Mouse (Mus musculus) hindbrain, embryonic 12.5 days (tissue): Measurements from ENCODE around the gene Mettl15. TPM values are rescaled to one million over a fixed set of nuclear protein-coding genes. Genes with fewer than 3 reads are reported as not detected.
A peak's percentile ranks its signal among the peaks of the same experiment; 100 is the strongest.

Experiments
- ATAC-seq: fragments of 200-750 bp; cut with Nextera tagmentation; 2 replicates; pipeline ENCODE4 v1.8.0; 2017; ENCODE audit warnings: moderate TSS enrichment; ENCODE audit not compliant: low FRiP score
- H3K27ac ChIP-seq: fragments of 300-500 bp; sonication (generic); 2 replicates; pipeline ENCODE4 v1.5.1; 2016; ENCODE audit warnings: mild to moderate bottlenecking
- H3K27me3 ChIP-seq: fragments of 300-500 bp; sonication (generic); 2 replicates; pipeline ENCODE4 v1.6.1; 2016; ENCODE audit warnings: mild to moderate bottlenecking
- H3K36me3 ChIP-seq: fragments of 300-500 bp; sonication (generic); 2 replicates; pipeline ENCODE4 v1.6.1; 2016; ENCODE audit warnings: mild to moderate bottlenecking
- H3K4me1 ChIP-seq: fragments of 300-500 bp; sonication (generic); 2 replicates; pipeline ENCODE4 v1.6.1; 2016
- H3K4me2 ChIP-seq: fragments of 300-500 bp; sonication (generic); replicated peaks from 2 replicates; pipeline ENCODE4 v1.6.1; 2016; ENCODE audit warnings: mild to moderate bottlenecking
- H3K4me3 ChIP-seq: fragments of 300-500 bp; sonication (generic); 2 replicates; pipeline ENCODE4 v1.5.1; 2016; ENCODE audit warnings: mild to moderate bottlenecking
- H3K9ac ChIP-seq: fragments of 300-500 bp; sonication (generic); 2 replicates; pipeline ENCODE4 v1.6.1; 2016; ENCODE audit warnings: mild to moderate bottlenecking, moderate library complexity
- H3K9me3 ChIP-seq: fragments of 300-500 bp; sonication (generic); replicated peaks from 2 replicates; pipeline ENCODE4 v1.6.1; 2016; ENCODE audit warnings: mild to moderate bottlenecking
- WGBS: fragments of 180-500 bp; shearing (Covaris S2); methylation state at CpG from one replicate; pipeline ENCODE4 v1.1.7; 2016; 5-methylcytosine and 5-hydroxymethylcytosine counted together
- polyA plus RNA-seq: library from polyadenylated mRNA; unstranded; fragments of >200 nt; fragmentation: Nextera tagmentation; extraction: Ambion mirVana; gene quantifications from 2 replicates; pipeline ENCODE4 v1.2.1, GENCODE M21; 2016

Mettl15 gene
- polyA plus RNA-seq: 10.1 and 12.0 TPM in 2 replicates

DNA sequence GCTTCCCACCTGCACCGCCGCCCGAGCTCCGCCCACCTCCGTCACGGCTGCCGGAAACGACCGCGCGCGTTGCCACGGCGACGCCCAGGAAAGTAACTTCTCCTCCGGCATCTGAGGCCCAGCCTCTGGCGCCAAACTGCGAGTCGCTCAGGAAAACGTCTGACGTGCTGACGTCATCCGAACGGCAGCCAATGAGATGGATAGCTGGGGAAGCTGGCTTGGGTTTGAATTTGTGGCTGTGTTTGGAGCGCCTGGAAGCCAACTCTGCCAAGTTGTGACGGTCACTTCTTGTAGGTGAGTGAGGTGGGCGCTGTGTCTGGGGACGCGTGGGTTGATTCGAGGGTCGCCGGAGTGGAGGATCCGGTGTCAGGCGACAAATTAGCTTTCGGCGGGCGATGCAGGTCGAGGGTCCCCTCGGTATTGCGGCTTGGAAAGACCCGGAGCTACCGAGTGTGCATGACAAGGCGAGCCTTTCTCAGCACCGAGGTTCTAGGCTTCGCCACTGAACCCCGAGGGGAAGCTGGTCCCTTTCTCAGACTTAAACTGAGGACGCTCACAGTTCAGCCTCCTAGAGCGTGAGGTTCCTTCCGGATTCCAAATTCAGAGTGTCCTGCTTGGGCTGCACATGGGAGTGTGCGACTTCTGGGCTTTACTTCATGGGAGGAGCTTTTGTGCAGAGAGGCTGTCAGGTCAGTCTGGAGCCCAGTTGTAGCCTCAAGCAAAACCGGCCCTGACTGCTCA is at the start of gene Mettl15, which contains the start of gene Kif18a:
Gene Mettl15, minus strand, starts transcription at position 149 of the 741 bp plus-strand sequence.
Gene Kif18a, plus strand, starts transcription at position 139 of the 741 bp plus-strand sequence.
- ATAC-seq: peak; percentile 98
- peak within 1 kb of the TSS; percentile 61 for H3K9ac ChIP-seq
- no peaks in the 10 kb centered on the region for H3K27me3 ChIP-seq
- no peaks in the 10 kb centered on the region for H3K36me3 ChIP-seq
- H3K4me3 ChIP-seq: peak within 1 kb of the TSS; percentile 66
- H3K27ac ChIP-seq: peak within 1 kb of the TSS; percentile 67
- H3K9me3 ChIP-seq: no peaks in the 10 kb centered on the region
- under 1% methylated on average over 51 of the region's 51 CpGs for WGBS
- peaks cover 11% of the 10 kb centered on the region; the same call in 1 of the 2 replicates for H3K4me1 ChIP-seq
- H3K4me2 ChIP-seq: peak within 1 kb of the TSS; percentile 83

DNA sequence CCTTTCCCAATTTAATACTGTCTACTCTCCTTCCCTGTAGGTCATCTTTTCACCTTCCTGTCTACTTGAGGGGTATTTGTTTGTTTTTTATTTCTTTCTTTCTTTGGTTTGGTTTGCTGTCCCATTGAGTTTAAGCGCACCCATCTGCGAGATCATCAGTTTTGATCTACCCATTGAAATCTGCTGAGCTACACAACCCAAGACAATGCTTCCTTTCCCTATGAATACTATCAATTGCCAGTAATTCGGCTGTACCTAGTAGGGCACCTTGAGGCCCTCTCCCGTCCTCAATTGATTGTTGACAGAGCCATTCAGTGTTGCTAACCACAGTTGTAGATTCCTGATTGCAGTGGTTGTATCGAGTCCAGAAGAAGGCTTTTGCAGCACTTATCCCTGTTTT is 30.8 kb upstream of the Mettl15 start:
- no peak for ATAC-seq
- Histone ChIP-seq H3K4me2 (no peak overlapping the region), H3K4me3 (no peak overlapping the region), H3K9me3 (no peaks in the 10 kb centered on the region), H3K9ac (no peak overlapping the region), H3K36me3 (peaks cover 14% of the 10 kb centered on the region), H3K27ac (no peak overlapping the region), H3K27me3 (no peaks in the 10 kb centered on the region), H3K4me1 (no peaks in the 10 kb centered on the region)
- 95% methylated on average over 5 of the region's 5 CpGs for WGBS

DNA sequence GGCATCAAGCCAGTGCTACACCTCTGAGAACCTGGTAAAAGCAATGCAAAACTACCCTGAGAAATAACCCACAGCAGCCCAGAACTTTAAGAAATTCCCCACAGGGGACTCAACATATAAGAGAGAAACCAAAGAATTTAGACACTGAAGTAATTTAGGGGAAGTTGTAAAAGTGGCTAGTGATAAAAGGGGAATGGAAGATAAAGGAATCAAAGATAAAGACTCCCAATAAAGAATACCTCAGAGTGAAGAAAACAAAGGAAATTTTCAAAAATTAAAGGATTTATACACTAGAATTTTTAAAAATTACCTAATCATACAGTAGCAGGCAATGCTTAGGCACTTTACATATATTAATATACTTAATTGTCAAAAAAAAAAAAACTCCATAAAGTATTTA is 23.1 kb upstream of the Mettl15 start:
- Histone ChIP-seq H3K27ac (no peak overlapping the region), H3K4me1 (no peaks in the 10 kb centered on the region), H3K9ac (no peak overlapping the region), H3K27me3 (no peaks in the 10 kb centered on the region), H3K4me3 (no peak overlapping the region), H3K9me3 (no peaks in the 10 kb centered on the region), H3K36me3 (peaks cover 4% of the 10 kb centered on the region), H3K4me2 (no peak overlapping the region)
- no peak for ATAC-seq

DNA sequence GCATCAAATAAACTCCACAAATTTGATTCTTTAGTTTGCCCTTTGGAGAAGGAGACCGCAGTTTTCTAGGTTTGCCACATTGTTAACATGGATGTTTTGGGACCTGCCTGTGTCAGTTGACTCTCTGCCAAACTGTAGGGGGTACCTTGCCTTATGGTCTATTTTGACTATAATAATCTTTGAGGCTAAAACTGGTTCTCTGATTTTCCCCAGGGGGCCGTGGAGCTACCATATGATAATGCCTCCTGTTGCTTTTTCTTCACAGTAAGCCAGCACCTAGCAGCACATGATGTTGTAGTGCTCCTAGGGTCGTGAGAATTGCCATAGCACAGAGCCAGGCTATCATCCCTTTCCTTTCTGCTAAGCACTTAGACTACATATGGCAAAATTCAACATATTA is 21.7 kb upstream of the Mettl15 start:
- Histone ChIP-seq H3K9ac (no peak overlapping the region), H3K36me3 (peaks cover 4% of the 10 kb centered on the region), H3K4me2 (no peak overlapping the region), H3K4me3 (no peak overlapping the region), H3K27ac (no peak overlapping the region), H3K9me3 (no peaks in the 10 kb centered on the region), H3K4me1 (no peaks in the 10 kb centered on the region), H3K27me3 (no peaks in the 10 kb centered on the region)
- 93% methylated on average over 3 of the region's 3 CpGs for WGBS
- ATAC-seq: no peak

DNA sequence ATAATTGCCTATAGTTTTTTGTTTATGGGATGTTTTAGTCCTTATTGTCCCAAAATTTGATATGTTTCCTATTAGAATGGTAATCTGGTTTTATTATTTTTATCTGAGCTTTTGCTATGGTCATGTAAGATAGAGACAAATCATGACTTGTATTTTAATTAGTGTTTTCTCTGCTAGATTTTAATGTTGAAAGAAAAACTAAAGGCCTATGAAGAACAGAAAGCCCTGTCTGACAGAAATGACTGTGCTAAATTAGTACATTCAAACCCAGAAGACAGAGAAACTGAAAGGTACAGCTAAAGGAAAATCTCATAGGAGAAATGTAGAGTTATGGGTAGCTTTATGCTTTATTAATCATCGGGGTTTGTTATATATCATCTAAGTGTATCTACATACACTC is 17.6 kb upstream of the Mettl15 start:
- no peak overlapping the region for H3K4me2 ChIP-seq
- no peak overlapping the region for H3K4me3 ChIP-seq
- no peak overlapping the region for H3K27ac ChIP-seq
- WGBS: 94% methylated on average over 1 of the region's 1 CpGs
- 0 out of 2 replicates have a peak, but pooled peaks cover 2% of the 10 kb centered on the region for H3K36me3 ChIP-seq
- no peaks in the 10 kb centered on the region for H3K9me3 ChIP-seq
- no peaks in the 10 kb centered on the region for H3K27me3 ChIP-seq
- H3K9ac ChIP-seq: no peak overlapping the region
- no peaks in the 10 kb centered on the region for H3K4me1 ChIP-seq
- ATAC-seq: no peak

DNA sequence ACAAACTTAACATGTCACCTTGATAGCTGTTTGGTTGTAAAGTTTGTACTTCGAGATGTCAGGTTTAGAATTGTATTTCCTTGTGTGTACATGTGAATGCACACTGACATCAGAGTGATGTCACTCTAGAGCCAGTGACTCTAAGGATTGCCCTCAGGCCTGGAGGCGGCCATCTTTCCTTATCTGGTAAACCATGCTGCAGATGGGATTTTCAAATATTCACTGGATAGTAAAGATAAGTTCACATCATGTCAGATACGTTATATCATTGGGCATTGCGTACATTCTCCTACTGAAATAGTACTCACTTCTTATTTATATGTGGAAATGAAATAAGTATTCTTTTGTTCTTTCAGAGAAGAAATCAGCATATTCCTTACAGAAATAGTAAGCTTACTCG is 15.7 kb upstream of the Mettl15 start:
- Histone ChIP-seq H3K9me3 (no peaks in the 10 kb centered on the region), H3K27me3 (no peaks in the 10 kb centered on the region), H3K4me2 (no peak overlapping the region), H3K36me3 (peaks cover 12% of the 10 kb centered on the region; the same call in 1 of the 2 replicates), H3K4me3 (no peak overlapping the region), H3K27ac (no peak overlapping the region), H3K4me1 (no peaks in the 10 kb centered on the region), H3K9ac (no peak overlapping the region)
- 92% methylated on average over 5 of the region's 5 CpGs for WGBS
- no peak for ATAC-seq

DNA sequence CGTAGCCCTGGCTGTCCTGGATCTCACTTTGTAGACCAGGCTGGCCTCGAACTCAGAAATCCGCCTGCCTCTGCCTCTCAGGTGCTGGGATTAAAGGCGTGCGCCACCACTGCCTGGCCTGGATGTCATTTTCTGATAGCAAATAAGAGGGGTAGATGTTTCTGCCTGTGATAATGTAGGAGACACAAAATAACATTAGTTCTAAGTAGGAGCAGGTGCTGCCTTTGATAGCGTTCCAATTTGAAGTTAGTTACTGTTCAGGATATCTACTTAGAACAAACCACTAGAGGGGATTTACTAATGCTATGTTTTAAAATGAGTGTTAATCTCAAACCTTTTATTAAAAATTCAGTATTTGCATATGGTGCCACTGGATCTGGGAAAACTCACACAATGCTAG is 8.8 kb upstream of the Mettl15 start:
- WGBS: 95% methylated on average over 6 of the region's 6 CpGs
- no peak for ATAC-seq
- no peaks in the 10 kb centered on the region for H3K9me3 ChIP-seq
- H3K4me3 ChIP-seq: no peak overlapping the region
- peaks cover 12% of the 10 kb centered on the region; the same call in 1 of the 2 replicates for H3K36me3 ChIP-seq
- no peak overlapping the region for H3K4me2 ChIP-seq
- no peaks in the 10 kb centered on the region for H3K27me3 ChIP-seq
- no peaks in the 10 kb centered on the region for H3K4me1 ChIP-seq
- no peak overlapping the region for H3K9ac ChIP-seq
- H3K27ac ChIP-seq: no peak overlapping the region

DNA sequence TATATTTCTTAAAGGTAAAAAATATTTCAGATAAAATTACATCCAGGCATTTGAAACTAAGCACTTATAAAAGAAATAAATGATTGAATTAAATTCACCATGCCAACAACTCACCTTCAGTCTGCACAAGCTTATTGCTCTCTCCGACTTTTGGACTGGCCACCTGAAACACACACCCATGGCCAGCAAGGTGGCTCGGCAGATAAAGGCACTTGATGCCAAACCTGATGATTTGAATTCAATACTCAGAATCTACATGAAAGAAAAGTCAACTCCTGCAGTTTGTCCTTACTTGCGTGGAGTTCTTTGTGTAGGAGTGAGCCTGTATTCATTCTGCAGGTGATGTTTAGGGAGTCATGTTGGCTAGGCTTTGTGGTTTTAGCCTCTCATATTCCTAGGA is 3.6 kb upstream of the Mettl15 start:
- Histone ChIP-seq H3K4me1 (peaks cover 7% of the 10 kb centered on the region; the same call in 1 of the 2 replicates), H3K9me3 (no peaks in the 10 kb centered on the region), H3K27me3 (no peaks in the 10 kb centered on the region), H3K36me3 (no peaks in the 10 kb centered on the region), H3K4me2 (no peak overlapping the region), H3K9ac (no peak overlapping the region), H3K4me3 (no peak overlapping the region), H3K27ac (no peak overlapping the region)
- WGBS: 89% methylated on average over 3 of the region's 3 CpGs
- ATAC-seq: no peak

DNA sequence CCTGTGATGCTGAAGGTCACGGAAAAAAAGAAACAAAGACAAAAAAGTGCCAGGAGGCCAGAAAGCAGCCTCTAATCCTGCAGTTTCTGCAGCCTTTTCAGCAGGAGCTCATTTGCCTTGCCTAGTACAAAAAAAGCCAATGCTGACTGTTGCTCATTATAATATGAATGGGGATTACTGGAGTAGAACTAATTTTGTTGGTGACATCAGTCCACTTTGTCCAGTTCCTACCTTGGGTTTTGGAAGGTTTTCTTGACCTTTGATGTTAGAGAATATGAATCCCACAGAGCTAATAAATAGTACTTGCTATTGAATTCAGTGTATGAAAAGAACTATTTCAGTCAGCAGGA is 768 bp upstream of the Mettl15 start:
- H3K27ac ChIP-seq: peak overlapping the region; percentile 67
- WGBS: 0% methylated on average over 1 of the region's 1 CpGs
- ATAC-seq: peak; percentile 20

DNA sequence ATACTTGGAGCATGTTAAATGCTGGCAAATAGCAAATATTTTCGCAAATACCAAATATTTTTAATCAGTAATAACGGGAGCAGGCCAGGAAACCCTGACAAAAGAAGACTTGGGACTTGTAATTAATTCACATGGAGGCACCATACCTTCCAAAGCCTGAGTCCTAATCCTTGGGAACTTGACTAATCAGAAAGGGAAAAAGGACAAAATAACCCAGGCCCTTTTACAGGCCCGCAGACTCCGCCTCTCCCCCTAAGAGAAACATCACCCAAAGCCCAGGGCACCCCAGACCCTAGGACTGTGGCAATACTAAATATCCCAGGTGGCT is 312 bp downstream of the Mettl15 start:
- no peaks in the 10 kb centered on the region for H3K9me3 ChIP-seq
- H3K4me2 ChIP-seq: peak overlapping the region; percentile 83
- WGBS: 4% methylated on average over 4 of the region's 4 CpGs
- peak overlapping the region; percentile 61 for H3K9ac ChIP-seq
- H3K27me3 ChIP-seq: no peaks in the 10 kb centered on the region
- H3K27ac ChIP-seq: peak overlapping the region; percentile 55; the same call in 1 of the 2 replicates
- no peaks in the 10 kb centered on the region for H3K36me3 ChIP-seq
- peak overlapping the region; percentile 66 for H3K4me3 ChIP-seq
- ATAC-seq: no peak
- H3K4me1 ChIP-seq: peaks cover 11% of the 10 kb centered on the region; the same call in 1 of the 2 replicates

More for the DNA sequence above, 768 bp upstream of the Mettl15 start:
- Histone ChIP-seq H3K9me3 (no peaks in the 10 kb centered on the region), H3K9ac (peak overlapping the region; percentile 60; the same call in 1 of the 2 replicates), H3K36me3 (no peaks in the 10 kb centered on the region), H3K4me2 (peak overlapping the region; percentile 83), H3K4me3 (peak overlapping the region; percentile 66), H3K4me1 (peaks cover 11% of the 10 kb centered on the region; the same call in 1 of the 2 replicates), H3K27me3 (no peaks in the 10 kb centered on the region)

DNA sequence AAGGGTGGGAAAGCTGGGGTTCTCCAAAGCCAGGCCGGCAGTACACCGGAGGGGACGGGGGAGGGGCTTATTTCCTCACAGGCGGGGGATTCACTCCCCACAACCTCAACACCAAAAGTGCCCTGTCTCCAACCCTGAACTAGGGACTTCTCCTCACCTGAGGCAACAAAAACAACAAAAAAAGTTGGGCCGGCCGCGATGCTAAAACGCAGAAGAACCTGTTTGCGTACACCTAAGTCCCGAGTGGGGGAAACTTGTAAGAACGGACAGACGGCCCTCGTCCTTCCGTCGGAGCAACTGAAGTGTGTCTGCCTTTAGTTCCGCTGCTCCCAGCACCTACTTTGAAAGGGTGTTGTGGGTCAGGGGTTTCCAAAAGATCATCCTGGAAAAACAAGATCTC is 2.5 kb downstream of the Mettl15 start:
- H3K4me2 ChIP-seq: peak overlapping the region; percentile 56
- under 1% methylated on average over 16 of the region's 16 CpGs for WGBS

DNA sequence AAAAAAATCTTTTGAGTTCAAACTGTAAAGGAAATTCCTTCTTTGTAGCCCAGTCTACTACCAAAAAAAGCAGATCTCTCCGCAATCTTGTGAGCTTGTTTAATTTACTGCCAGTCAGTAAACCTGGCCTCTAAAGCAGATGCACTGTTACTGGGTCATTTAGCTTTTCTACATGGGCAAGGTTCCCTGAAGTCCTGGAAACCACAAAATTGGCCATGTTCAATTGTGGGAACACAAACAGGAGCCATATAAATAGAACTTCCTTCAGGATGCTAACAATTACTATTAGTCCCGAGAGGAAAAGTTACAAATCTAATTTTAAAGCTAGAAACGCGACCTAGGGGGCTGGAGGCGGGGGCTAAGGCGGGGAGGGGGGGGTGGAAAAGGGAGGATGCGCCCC is 3.0 kb downstream of the Mettl15 start:
- Histone ChIP-seq H3K9ac (peak overlapping the region; percentile 49), H3K4me2 (peak overlapping the region; percentile 56), H3K27ac (no peak overlapping the region), H3K36me3 (no peaks in the 10 kb centered on the region), H3K4me3 (peak overlapping the region; percentile 41), H3K9me3 (no peaks in the 10 kb centered on the region), H3K4me1 (peaks cover 10% of the 10 kb centered on the region; the same call in 1 of the 2 replicates), H3K27me3 (no peaks in the 10 kb centered on the region)
- WGBS: 6% methylated on average over 7 of the region's 7 CpGs
- ATAC-seq: no peak

More for the DNA sequence above, 2.5 kb downstream of the Mettl15 start:
- Histone ChIP-seq H3K27ac (no peak overlapping the region), H3K36me3 (no peaks in the 10 kb centered on the region), H3K4me3 (peak overlapping the region; percentile 41), H3K27me3 (no peaks in the 10 kb centered on the region), H3K4me1 (peaks cover 10% of the 10 kb centered on the region; the same call in 1 of the 2 replicates), H3K9me3 (no peaks in the 10 kb centered on the region), H3K9ac (peak overlapping the region; percentile 49)
- ATAC-seq: no peak

DNA sequence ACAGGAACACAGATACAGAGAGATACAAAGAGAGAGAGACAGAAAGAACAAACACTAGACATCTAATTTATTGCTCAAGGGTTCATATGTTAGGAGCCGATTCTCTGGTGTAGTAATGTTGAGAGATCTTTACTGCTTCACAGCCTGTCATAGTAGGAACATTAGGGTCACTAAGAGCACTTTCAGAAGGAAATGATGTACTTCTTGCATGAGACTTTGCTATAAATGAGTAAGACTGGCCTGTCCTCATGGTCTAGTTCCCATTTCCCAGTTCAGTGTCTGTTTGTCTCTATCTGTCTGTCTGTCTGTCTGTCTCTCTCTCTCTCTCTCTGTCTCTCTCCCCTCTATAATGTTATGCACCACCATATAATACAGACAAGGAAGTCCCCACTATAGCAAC is 7.5 kb downstream of the Mettl15 start:
- Histone ChIP-seq H3K9ac (no peak overlapping the region), H3K4me2 (no peak overlapping the region), H3K9me3 (no peaks in the 10 kb centered on the region), H3K4me1 (peaks cover 3% of the 10 kb centered on the region; the same call in 1 of the 2 replicates), H3K27ac (no peak overlapping the region), H3K4me3 (no peak overlapping the region), H3K36me3 (no peaks in the 10 kb centered on the region), H3K27me3 (no peaks in the 10 kb centered on the region)
- WGBS: 98% methylated on average over 1 of the region's 1 CpGs
- ATAC-seq: no peak
